Mouse (Mus musculus) ES-Bruce4 (cell line): ENCODE results near the gene Aqp9. TPM values are rescaled to one million over a fixed set of nuclear protein-coding genes. Genes with fewer than 3 reads are reported as not detected.

Experiments used
- H3K27ac ChIP-seq: 2 replicates; pipeline ENCODE4 v1.5.1; 2012; ENCODE audit warnings: low read length, inconsistent platforms; ENCODE audit not compliant: insufficient read depth
- H3K27me3 ChIP-seq: 2 replicates; pipeline ENCODE4 v1.6.1; 2012; ENCODE audit warnings: mild to moderate bottlenecking, low read length, inconsistent platforms; ENCODE audit not compliant: control insufficient read depth, poor library complexity, insufficient read depth, severe bottlenecking
- H3K36me3 ChIP-seq: 2 replicates; pipeline ENCODE4 v1.6.1; 2012; ENCODE audit warnings: inconsistent platforms, mild to moderate bottlenecking, low read length, moderate library complexity; ENCODE audit not compliant: control insufficient read depth, poor library complexity, insufficient read depth, severe bottlenecking
- H3K4me1 ChIP-seq: one replicate; pipeline ENCODE4 v1.8.1; 2011; ENCODE audit warnings: low read length; ENCODE audit not compliant: control insufficient read depth, insufficient read depth
- H3K4me3 ChIP-seq: 2 replicates; pipeline ENCODE4 v1.5.1; 2011; ENCODE audit warnings: low read depth, mild to moderate bottlenecking, low read length
- H3K9ac ChIP-seq: 2 replicates; pipeline ENCODE4 v1.6.1; 2012; ENCODE audit warnings: low read depth, mild to moderate bottlenecking, inconsistent platforms; ENCODE audit not compliant: poor library complexity, severe bottlenecking
- H3K9me3 ChIP-seq: replicated peaks from 2 replicates; pipeline ENCODE4 v1.6.1; 2012; ENCODE audit warnings: mild to moderate bottlenecking, low read length, inconsistent platforms; ENCODE audit not compliant: control insufficient read depth, poor library complexity, insufficient read depth, severe bottlenecking
- CTCF ChIP-seq: IDR thresholded peaks from one replicate; pipeline ENCODE4 v1.8.1; 2011; ENCODE audit warnings: low read depth, low read length
- EP300 ChIP-seq: IDR thresholded peaks from 2 replicates; pipeline ENCODE4 v1.6.1; 2011; ENCODE audit warnings: low read depth, low read length; ENCODE audit not compliant: insufficient read depth
- POLR2A ChIP-seq: IDR thresholded peaks from one replicate; pipeline ENCODE4 v1.8.1; 2011; ENCODE audit warnings: low read length; ENCODE audit not compliant: insufficient read depth
- polyA plus RNA-seq: library from polyadenylated mRNA; stranded (reverse); fragments of >200 nt; gene quantifications from 2 replicates; pipeline ENCODE4 v1.2.4, GENCODE M21; 2011; ENCODE audit warnings: low read depth; ENCODE audit not compliant: missing spikeins, insufficient read depth, insufficient read length

Gene Aqp9
- polyA plus RNA-seq, 1 experiment = not detected

GRCm38 (mm10) chr9:71165061-71165460 lies 3.4 kb downstream of the Aqp9 start:
- Histone ChIP-seq H3K36me3 (no peaks in the 10 kb centered on the region), H3K4me1 (no peaks in the 10 kb centered on the region), H3K27ac (no peak overlapping the region), H3K27me3 (no peaks in the 10 kb centered on the region), H3K9me3 (no peaks in the 10 kb centered on the region), H3K9ac (no peak overlapping the region), H3K4me3 (no peak overlapping the region)
- TF ChIP-seq CTCF (no peak), EP300 (no peak), POLR2A (no peak)

- no peaks in the 10 kb centered on the region for H3K27me3 ChIP-seq
- TF ChIP-seq CTCF = no peak
- no peak for TF ChIP-seq POLR2A
- TF ChIP-seq EP300 = no peak
- H3K27ac ChIP-seq = no peak overlapping the region
- H3K4me1 ChIP-seq = no peaks in the 10 kb centered on the region
- H3K36me3 ChIP-seq = no peaks in the 10 kb centered on the region
- no peaks in the 10 kb centered on the region for H3K9me3 ChIP-seq
- H3K9ac ChIP-seq = no peak overlapping the region
- no peak overlapping the region for H3K4me3 ChIP-seq
Observed at GRCm38 (mm10) chr9:71164353-71164752, 4.1 kb downstream of the Aqp9 start.

GRCm38 (mm10) chr9:71162858-71163740 lies 5.4 kb downstream of the Aqp9 start:
- Histone ChIP-seq H3K4me1 (no peaks in the 10 kb centered on the region), H3K27me3 (no peaks in the 10 kb centered on the region), H3K4me3 (no peak overlapping the region), H3K9me3 (no peaks in the 10 kb centered on the region), H3K9ac (no peak overlapping the region), H3K27ac (no peak overlapping the region), H3K36me3 (no peaks in the 10 kb centered on the region)
- no peak for TF ChIP-seq POLR2A
- TF ChIP-seq CTCF = no peak
- TF ChIP-seq EP300 = no peak

- no peak overlapping the region for H3K9ac ChIP-seq
- TF ChIP-seq EP300 (no peak), CTCF (no peak), POLR2A (no peak)
- H3K27ac ChIP-seq = no peak overlapping the region
- H3K4me1 ChIP-seq = no peaks in the 10 kb centered on the region
- H3K36me3 ChIP-seq = no peaks in the 10 kb centered on the region
- no peak overlapping the region for H3K4me3 ChIP-seq
- no peaks in the 10 kb centered on the region for H3K9me3 ChIP-seq
- no peaks in the 10 kb centered on the region for H3K27me3 ChIP-seq
Observed at GRCm38 (mm10) chr9:71162131-71162857, 6.2 kb downstream of the Aqp9 start.

- no peaks in the 10 kb centered on the region for H3K9me3 ChIP-seq
- no peak overlapping the region for H3K27ac ChIP-seq
- H3K4me1 ChIP-seq = peaks cover 1% of the 10 kb centered on the region
- TF ChIP-seq EP300 (no peak), POLR2A (no peak), CTCF (no peak)
- no peak overlapping the region for H3K4me3 ChIP-seq
- H3K9ac ChIP-seq = no peak overlapping the region
- H3K36me3 ChIP-seq = no peaks in the 10 kb centered on the region
- no peaks in the 10 kb centered on the region for H3K27me3 ChIP-seq
Observed at GRCm38 (mm10) chr9:71160849-71161711, 7.4 kb downstream of the Aqp9 start.
